Mouse (Mus musculus) embryonic facial prominence, embryonic 11.5 days (tissue): Measurements from ENCODE around the gene Rap1gds1. TPM values are rescaled to one million over a fixed set of nuclear protein-coding genes. Genes with fewer than 3 reads are reported as not detected.

Experiments
- polyA plus RNA-seq: library from polyadenylated mRNA; unstranded; fragments of >200 nt; fragmentation: Nextera tagmentation; extraction: Ambion mirVana; gene quantifications from 2 replicates; pipeline ENCODE4 v1.2.1, GENCODE M21; 2014

The Rap1gds1 gene
- polyA plus RNA-seq, 1 experiment from 2014 or later: 58.2 TPM

Other genes with a start within 250 kb of the Rap1gds1 start
- gene Stpg2, start 130.5 kb upstream of the Rap1gds1 start, polyA plus RNA-seq: not detected in 2 replicates